Mouse (Mus musculus): Measurements from ENCODE around the gene Cd47. TPM values are rescaled to one million over a fixed set of nuclear protein-coding genes. Genes with fewer than 3 reads are reported as not detected.

Gene Cd47
- 285 and 286 TPM in 2 replicates for polyA plus RNA-seq (2015; fragmentation: Nextera tagmentation; extraction: Ambion mirVana)

GRCm38 (mm10) chr16:49799597-49800561 is at the start of gene Cd47:
Gene Cd47 (plus strand): TSS chr16:49800533.
- H3K9me3 ChIP-seq (ENCODE audit: low read length): no peaks in the 10 kb centered on the region
- TF ChIP-seq CTCF (IDR thresholded peaks at IDR 0.05; ENCODE audit: low read depth): no peak
- TF ChIP-seq EP300 (IDR thresholded peaks at IDR 0.05; ENCODE audit: low read depth): peak; percentile 99
- DNase-seq: peak; percentile 72
- H3K27me3 ChIP-seq (ENCODE audit: insufficient read depth, low read length): no peaks in the 10 kb centered on the region
- 43% methylated on average over 10 of the region's 10 CpGs for WGBS (ENCODE audit: insufficient replicate concordance)
- no peak within 1 kb of the TSS; the same call in 1 of the 2 replicates for H3K4me3 ChIP-seq (ENCODE audit: low read depth, low read length)
- H3K4me1 ChIP-seq (ENCODE audit: insufficient read depth): peaks cover 72% of the 10 kb centered on the region
- H3K36me3 ChIP-seq (replicated peaks; ENCODE audit: insufficient read depth, low read length): no peaks in the 10 kb centered on the region
- H3K9ac ChIP-seq (replicated peaks): peak within 1 kb of the TSS; percentile 53
- peak within 1 kb of the TSS; percentile 98 for H3K27ac ChIP-seq (ENCODE audit: low read depth)
- H3K4me2 ChIP-seq (ENCODE audit: low read depth, low read length): peak within 1 kb of the TSS; percentile 47
- ATAC-seq: peak; percentile 96

DNA sequence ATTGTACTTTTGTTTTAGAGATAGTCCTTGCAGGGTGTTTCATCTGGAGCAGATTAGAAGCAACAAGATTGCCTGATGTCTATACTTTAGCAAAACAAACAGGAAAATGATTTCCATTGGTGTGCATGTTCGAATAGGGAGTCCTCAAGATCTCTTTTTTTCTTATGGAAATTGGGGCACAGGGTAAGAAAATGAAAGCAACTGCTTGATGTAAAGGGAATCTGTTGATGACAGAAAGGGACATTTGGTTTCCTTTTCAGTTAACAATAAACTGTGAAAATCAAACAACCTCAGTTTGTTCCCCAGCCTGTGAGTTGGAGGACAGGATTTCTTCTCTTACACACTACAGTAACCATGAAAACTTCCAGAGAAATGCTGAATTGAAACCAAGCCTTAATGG is 47.4 kb upstream of the Cd47 start:
- no peak for ATAC-seq

GRCm38 (mm10) chr16:49753318-49753717 is 47.0 kb upstream of the Cd47 start:
- DNase-seq (no peak), ATAC-seq (no peak)
- no peak overlapping the region for H3K9ac ChIP-seq (replicated peaks)
- TF ChIP-seq CTCF (IDR thresholded peaks at IDR 0.05; ENCODE audit: low read depth) (no peak), EP300 (IDR thresholded peaks at IDR 0.05; ENCODE audit: low read depth) (no peak)
- H3K27me3 ChIP-seq (ENCODE audit: insufficient read depth, low read length): no peaks in the 10 kb centered on the region
- H3K27ac ChIP-seq (ENCODE audit: low read depth): no peak overlapping the region
- no peaks in the 10 kb centered on the region for H3K9me3 ChIP-seq (ENCODE audit: low read length)
- H3K4me3 ChIP-seq (ENCODE audit: low read depth, low read length): no peak overlapping the region
- WGBS (ENCODE audit: insufficient replicate concordance): 76% methylated on average over 3 of the region's 3 CpGs
- no peaks in the 10 kb centered on the region for H3K4me1 ChIP-seq (ENCODE audit: insufficient read depth)
- H3K36me3 ChIP-seq (replicated peaks; ENCODE audit: insufficient read depth, low read length): no peaks in the 10 kb centered on the region
- H3K4me2 ChIP-seq (ENCODE audit: low read depth, low read length): no peak overlapping the region

More for the DNA sequence above, 47.4 kb upstream of the Cd47 start:
- Histone ChIP-seq H3K9ac (replicated peaks) (no peak overlapping the region), H3K9me3 (ENCODE audit: low read length) (no peaks in the 10 kb centered on the region), H3K27ac (ENCODE audit: low read depth) (no peak overlapping the region), H3K4me2 (ENCODE audit: low read depth, low read length) (no peak overlapping the region), H3K27me3 (ENCODE audit: insufficient read depth, low read length) (no peaks in the 10 kb centered on the region), H3K4me1 (ENCODE audit: insufficient read depth) (no peaks in the 10 kb centered on the region), H3K4me3 (ENCODE audit: low read depth, low read length) (no peak overlapping the region), H3K36me3 (replicated peaks; ENCODE audit: insufficient read depth, low read length) (no peaks in the 10 kb centered on the region)
- TF ChIP-seq EP300 (IDR thresholded peaks at IDR 0.05; ENCODE audit: low read depth) (no peak), CTCF (IDR thresholded peaks at IDR 0.05; ENCODE audit: low read depth) (no peak)
- 77% methylated on average over 1 of the region's 1 CpGs for WGBS (ENCODE audit: insufficient replicate concordance)
- DNase-seq: no peak

- ATAC-seq (no peak), DNase-seq (no peak)
- H3K27me3 ChIP-seq (ENCODE audit: insufficient read depth, low read length): no peaks in the 10 kb centered on the region
- H3K4me2 ChIP-seq (ENCODE audit: low read depth, low read length): no peak overlapping the region
- H3K9me3 ChIP-seq (ENCODE audit: low read length): no peaks in the 10 kb centered on the region
- H3K36me3 ChIP-seq (replicated peaks; ENCODE audit: insufficient read depth, low read length): no peaks in the 10 kb centered on the region
- no peak overlapping the region for H3K9ac ChIP-seq (replicated peaks)
- 78% methylated on average over 17 of the region's 17 CpGs for WGBS (ENCODE audit: insufficient replicate concordance)
- H3K4me3 ChIP-seq (ENCODE audit: low read depth, low read length): no peak overlapping the region
- no peaks in the 10 kb centered on the region for H3K4me1 ChIP-seq (ENCODE audit: insufficient read depth)
- no peak for TF ChIP-seq EP300 (IDR thresholded peaks at IDR 0.05; ENCODE audit: low read depth)
- no peak for TF ChIP-seq CTCF (IDR thresholded peaks at IDR 0.05; ENCODE audit: low read depth)
- no peak overlapping the region for H3K27ac ChIP-seq (ENCODE audit: low read depth)
These were observed 39.7 kb upstream of the Cd47 start for GRCm38 (mm10) chr16:49760517-49761203.

DNA sequence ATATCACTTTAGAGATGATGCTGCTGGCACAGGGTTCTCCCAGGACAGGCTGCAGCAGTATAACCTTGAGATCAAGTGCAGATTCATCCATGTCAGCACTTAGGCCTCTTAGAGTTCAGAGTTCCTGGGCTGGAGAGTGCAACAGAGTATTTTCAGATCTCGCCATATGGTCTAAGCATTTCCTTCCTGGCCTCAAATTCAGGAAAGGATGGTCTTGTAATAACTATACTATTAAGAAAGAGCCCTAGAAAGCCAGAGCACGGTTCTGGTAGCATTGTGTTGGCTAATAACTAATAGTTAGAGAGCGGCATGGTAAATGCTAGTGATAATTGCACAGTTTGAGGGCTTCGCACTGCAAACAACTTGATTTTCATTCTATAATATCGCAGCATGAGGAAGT is 38.4 kb upstream of the Cd47 start:
- Histone ChIP-seq H3K4me1 (ENCODE audit: insufficient read depth) (peaks cover 5% of the 10 kb centered on the region), H3K27ac (ENCODE audit: low read depth) (no peak overlapping the region), H3K4me3 (ENCODE audit: low read depth, low read length) (no peak overlapping the region), H3K36me3 (replicated peaks; ENCODE audit: insufficient read depth, low read length) (no peaks in the 10 kb centered on the region), H3K4me2 (ENCODE audit: low read depth, low read length) (no peak overlapping the region), H3K27me3 (ENCODE audit: insufficient read depth, low read length) (no peaks in the 10 kb centered on the region), H3K9me3 (ENCODE audit: low read length) (no peaks in the 10 kb centered on the region), H3K9ac (replicated peaks) (no peak overlapping the region)
- WGBS (ENCODE audit: insufficient replicate concordance): 66% methylated on average over 5 of the region's 5 CpGs
- TF ChIP-seq CTCF (IDR thresholded peaks at IDR 0.05; ENCODE audit: low read depth) (no peak), EP300 (IDR thresholded peaks at IDR 0.05; ENCODE audit: low read depth) (no peak)
- ATAC-seq (no peak), DNase-seq (no peak)

DNA sequence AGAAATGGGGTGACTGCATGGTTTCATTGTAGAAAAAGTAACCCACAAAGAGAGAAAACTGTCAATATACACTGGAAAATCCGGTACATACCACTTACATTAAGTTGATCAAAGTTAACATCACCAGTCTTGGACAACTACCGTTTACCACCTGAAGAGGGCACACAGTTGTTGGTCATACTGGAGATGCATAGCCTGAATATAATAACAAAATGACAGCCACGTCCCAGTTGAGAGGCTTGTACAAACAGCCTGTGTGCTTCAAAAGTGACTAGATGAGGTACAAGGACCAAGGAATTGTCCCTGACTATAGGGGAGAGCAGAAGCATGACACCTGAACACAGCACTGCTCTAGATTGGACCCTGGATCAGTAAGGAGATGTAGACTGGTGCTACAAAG is 34.0 kb upstream of the Cd47 start:
- H3K9ac ChIP-seq (replicated peaks): no peak overlapping the region
- H3K4me3 ChIP-seq (ENCODE audit: low read depth, low read length): no peak overlapping the region
- TF ChIP-seq CTCF (IDR thresholded peaks at IDR 0.05; ENCODE audit: low read depth): peak; percentile 91
- TF ChIP-seq EP300 (IDR thresholded peaks at IDR 0.05; ENCODE audit: low read depth): peak; percentile 74
- no peaks in the 10 kb centered on the region for H3K27me3 ChIP-seq (ENCODE audit: insufficient read depth, low read length)
- ATAC-seq (peak; percentile 76), DNase-seq (peak; percentile 47)
- 23% methylated on average over 3 of the region's 3 CpGs for WGBS (ENCODE audit: insufficient replicate concordance)
- H3K4me2 ChIP-seq (ENCODE audit: low read depth, low read length): no peak overlapping the region
- H3K4me1 ChIP-seq (ENCODE audit: insufficient read depth): peaks cover 32% of the 10 kb centered on the region
- H3K27ac ChIP-seq (ENCODE audit: low read depth): peak overlapping the region; percentile 31; the same call in 1 of the 2 replicates
- no peaks in the 10 kb centered on the region; the same call in 1 of the 2 replicates for H3K36me3 ChIP-seq (replicated peaks; ENCODE audit: insufficient read depth, low read length)
- H3K9me3 ChIP-seq (ENCODE audit: low read length): no peaks in the 10 kb centered on the region

All from liver, postnatal 0 days (tissue).